Mouse (Mus musculus): Measurements from ENCODE around the gene Tbc1d13. TPM values are rescaled to one million over a fixed set of nuclear protein-coding genes. Genes with fewer than 3 reads are reported as not detected.
A peak's percentile ranks its signal among the peaks of the same experiment; 100 is the strongest.
"Not testable (repeated sequence)": the region's sequence is repeated elsewhere in the genome, so short reads cannot be mapped to it uniquely, and the experiment has no call there.

Tbc1d13 gene
- polyA plus RNA-seq, 1 experiment from 2014 or later, result 5.4 TPM

DNA sequence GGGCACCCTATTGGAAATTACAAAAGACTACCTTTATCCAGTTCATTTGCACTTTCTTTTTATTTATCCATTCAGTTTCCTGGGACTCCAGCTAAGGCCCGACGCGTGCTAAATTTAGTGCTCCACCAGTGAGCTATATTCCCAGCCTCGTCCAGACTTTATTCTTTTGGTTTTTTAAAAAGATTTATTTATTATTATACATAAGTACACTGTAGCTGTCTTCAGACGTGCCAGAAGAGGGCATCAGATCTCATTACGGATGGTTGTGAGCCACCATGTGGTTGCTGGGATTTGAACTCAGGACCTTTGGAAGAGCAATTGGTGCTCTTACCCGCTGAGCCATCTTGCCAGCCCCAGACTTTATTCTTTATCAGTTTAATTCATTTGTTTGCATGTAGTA lies 45.2 kb downstream of the Tbc1d13 start:
- H3K27me3 ChIP-seq (ENCODE audit: control insufficient read depth, insufficient read depth, low read length); H3K27ac ChIP-seq (ENCODE audit: low read length); H3K9ac ChIP-seq (ENCODE audit: low read length); H3K9me3 ChIP-seq (replicated peaks; ENCODE audit: control insufficient read depth, low read length): not testable (repeated sequence)
- WGBS, result 50% methylated on average over 7 of the region's 7 CpGs
- Histone ChIP-seq H3K4me1 (ENCODE audit: control insufficient read depth, insufficient read depth, low read length) (peaks cover 11% of the 10 kb centered on the region), H3K36me3 (ENCODE audit: control insufficient read depth, insufficient read depth, low read length) (peaks cover 16% of the 10 kb centered on the region), H3K4me3 (replicated peaks; ENCODE audit: low read length) (peak overlapping the region; percentile 70), H3K4me2 (ENCODE audit: low read depth, low read length) (peak overlapping the region; percentile 59)
- peak; percentile 15; the same call in 1 of the 2 replicates for ATAC-seq (ENCODE audit: insufficient read depth, low FRiP score)

- H3K27me3 ChIP-seq (ENCODE audit: control insufficient read depth, insufficient read depth, low read length), result no peaks in the 10 kb centered on the region
- H3K36me3 ChIP-seq (ENCODE audit: control insufficient read depth, insufficient read depth, low read length), result no peaks in the 10 kb centered on the region
- H3K4me3 ChIP-seq (replicated peaks; ENCODE audit: low read length), result no peak overlapping the region
- no peak for ATAC-seq (ENCODE audit: insufficient read depth, low FRiP score)
- no peak overlapping the region for H3K27ac ChIP-seq (ENCODE audit: low read length)
- no peak overlapping the region for H3K9ac ChIP-seq (ENCODE audit: low read length)
- peaks cover 4% of the 10 kb centered on the region for H3K4me1 ChIP-seq (ENCODE audit: control insufficient read depth, insufficient read depth, low read length)
- H3K9me3 ChIP-seq (replicated peaks; ENCODE audit: control insufficient read depth, low read length), result 0 out of 2 replicates have a peak, but pooled peaks cover 5% of the 10 kb centered on the region
- WGBS, result 84% methylated on average over 2 of the region's 2 CpGs
- H3K4me2 ChIP-seq (ENCODE audit: low read depth, low read length), result no peak overlapping the region
These were observed 48.9 kb downstream of the Tbc1d13 start for GRCm38 (mm10) chr2:30182424-30182823.

- WGBS, result 70% methylated on average over 3 of the region's 3 CpGs
- H3K9me3 ChIP-seq (replicated peaks; ENCODE audit: control insufficient read depth, low read length), result 0 out of 2 replicates have a peak, but pooled peaks cover 5% of the 10 kb centered on the region
- no peaks in the 10 kb centered on the region for H3K27me3 ChIP-seq (ENCODE audit: control insufficient read depth, insufficient read depth, low read length)
- H3K36me3 ChIP-seq (ENCODE audit: control insufficient read depth, insufficient read depth, low read length), result no peaks in the 10 kb centered on the region
- no peaks in the 10 kb centered on the region for H3K4me1 ChIP-seq (ENCODE audit: control insufficient read depth, insufficient read depth, low read length)
- H3K4me2 ChIP-seq (ENCODE audit: low read depth, low read length), result no peak overlapping the region
- ATAC-seq (ENCODE audit: insufficient read depth, low FRiP score), result no peak
- H3K27ac ChIP-seq (ENCODE audit: low read length), result no peak overlapping the region
- no peak overlapping the region for H3K4me3 ChIP-seq (replicated peaks; ENCODE audit: low read length)
- no peak overlapping the region for H3K9ac ChIP-seq (ENCODE audit: low read length)
These were observed 50.2 kb downstream of the Tbc1d13 start for GRCm38 (mm10) chr2:30183721-30184120.

- WGBS, result 77% methylated on average over 6 of the region's 6 CpGs
These were observed 51.7 kb downstream of the Tbc1d13 start for GRCm38 (mm10) chr2:30185276-30185675.

DNA sequence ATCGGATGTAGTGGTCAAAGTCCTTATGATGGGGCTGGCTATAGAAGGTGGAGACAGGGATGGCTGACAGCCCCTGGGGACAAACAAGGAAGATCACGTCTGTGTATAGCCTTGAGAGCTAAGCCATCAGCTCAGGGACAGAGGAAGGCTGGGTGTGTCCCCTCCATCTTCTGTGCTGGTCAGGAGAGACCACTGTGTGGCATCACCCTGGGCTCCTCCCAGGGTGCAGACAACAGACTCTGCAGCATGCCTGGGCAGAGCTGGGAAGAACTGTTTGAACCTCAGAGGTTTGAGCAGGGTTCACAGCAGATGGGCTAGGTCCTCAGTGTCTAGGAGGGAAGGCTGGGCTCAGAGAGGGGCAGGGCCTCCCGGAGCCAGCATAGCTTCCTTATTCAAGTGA lies 52.1 kb downstream of the Tbc1d13 start:
- Histone ChIP-seq H3K4me2 (ENCODE audit: low read depth, low read length) (no peak overlapping the region), H3K27ac (ENCODE audit: low read length) (no peak overlapping the region), H3K4me3 (replicated peaks; ENCODE audit: low read length) (no peak overlapping the region), H3K27me3 (ENCODE audit: control insufficient read depth, insufficient read depth, low read length) (no peaks in the 10 kb centered on the region), H3K36me3 (ENCODE audit: control insufficient read depth, insufficient read depth, low read length) (no peaks in the 10 kb centered on the region), H3K9me3 (replicated peaks; ENCODE audit: control insufficient read depth, low read length) (0 out of 2 replicates have a peak, but pooled peaks cover 5% of the 10 kb centered on the region), H3K9ac (ENCODE audit: low read length) (no peak overlapping the region), H3K4me1 (ENCODE audit: control insufficient read depth, insufficient read depth, low read length) (no peaks in the 10 kb centered on the region)
- ATAC-seq (ENCODE audit: insufficient read depth, low FRiP score), result 0 out of 2 replicates have a peak, but pooled peaks have one; percentile 10
- 74% methylated on average over 3 of the region's 3 CpGs for WGBS

More at GRCm38 (mm10) chr2:30185276-30185675, 51.7 kb downstream of the Tbc1d13 start:
- Histone ChIP-seq H3K4me3 (replicated peaks; ENCODE audit: low read length) (no peak overlapping the region), H3K36me3 (ENCODE audit: control insufficient read depth, insufficient read depth, low read length) (no peaks in the 10 kb centered on the region), H3K4me1 (ENCODE audit: control insufficient read depth, insufficient read depth, low read length) (no peaks in the 10 kb centered on the region), H3K27ac (ENCODE audit: low read length) (no peak overlapping the region), H3K4me2 (ENCODE audit: low read depth, low read length) (no peak overlapping the region), H3K9ac (ENCODE audit: low read length) (no peak overlapping the region), H3K27me3 (ENCODE audit: control insufficient read depth, insufficient read depth, low read length) (no peaks in the 10 kb centered on the region), H3K9me3 (replicated peaks; ENCODE audit: control insufficient read depth, low read length) (0 out of 2 replicates have a peak, but pooled peaks cover 5% of the 10 kb centered on the region)
- ATAC-seq (ENCODE audit: insufficient read depth, low FRiP score), result no peak

DNA sequence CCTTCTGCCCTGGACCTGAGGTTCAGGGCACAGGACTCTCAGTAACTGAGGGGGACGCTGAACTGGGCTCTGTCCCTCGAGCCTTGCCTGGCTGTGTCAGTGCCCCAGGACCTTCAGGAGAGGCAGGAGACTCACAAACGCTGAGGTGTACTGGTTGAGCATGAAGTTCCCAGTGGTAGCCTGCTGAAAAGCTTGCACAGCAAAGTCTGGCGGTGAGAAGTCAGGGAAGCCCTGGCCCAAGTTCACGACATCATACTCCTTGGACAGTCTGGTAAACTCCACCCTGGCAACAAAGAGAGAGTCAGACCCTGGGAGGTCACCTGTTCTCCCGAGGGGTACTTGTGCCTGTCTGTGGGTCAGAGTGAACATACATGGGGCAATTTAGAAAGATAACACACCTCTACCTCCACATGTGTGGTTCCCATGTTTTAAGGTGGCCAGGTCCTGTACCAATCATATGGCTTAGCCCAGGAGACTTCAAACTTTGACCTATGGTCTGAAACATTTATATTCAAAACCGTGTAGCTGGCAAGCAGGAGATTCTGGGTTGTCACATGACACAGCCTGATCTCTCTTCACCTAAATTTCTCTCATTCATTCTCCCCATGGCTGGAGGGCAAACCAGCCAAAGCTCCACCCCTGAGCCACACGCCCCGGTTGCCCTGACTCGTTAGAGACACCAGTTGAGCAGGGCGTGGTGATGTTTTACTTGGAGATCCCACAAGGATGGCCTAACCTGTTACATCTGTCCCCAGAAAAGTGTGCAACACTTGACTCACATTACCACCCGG lies 58.4 kb downstream of the Tbc1d13 start:
- no peak for ATAC-seq (ENCODE audit: insufficient read depth, low FRiP score)
- WGBS, result 78% methylated on average over 12 of the region's 12 CpGs
- no peak overlapping the region for H3K9ac ChIP-seq (ENCODE audit: low read length)
- H3K9me3 ChIP-seq (replicated peaks; ENCODE audit: control insufficient read depth, low read length), result no peaks in the 10 kb centered on the region
- no peak overlapping the region for H3K4me2 ChIP-seq (ENCODE audit: low read depth, low read length)
- no peaks in the 10 kb centered on the region for H3K36me3 ChIP-seq (ENCODE audit: control insufficient read depth, insufficient read depth, low read length)
- H3K4me3 ChIP-seq (replicated peaks; ENCODE audit: low read length), result no peak overlapping the region
- H3K27ac ChIP-seq (ENCODE audit: low read length), result no peak overlapping the region
- H3K4me1 ChIP-seq (ENCODE audit: control insufficient read depth, insufficient read depth, low read length), result no peaks in the 10 kb centered on the region
- no peaks in the 10 kb centered on the region for H3K27me3 ChIP-seq (ENCODE audit: control insufficient read depth, insufficient read depth, low read length)

DNA sequence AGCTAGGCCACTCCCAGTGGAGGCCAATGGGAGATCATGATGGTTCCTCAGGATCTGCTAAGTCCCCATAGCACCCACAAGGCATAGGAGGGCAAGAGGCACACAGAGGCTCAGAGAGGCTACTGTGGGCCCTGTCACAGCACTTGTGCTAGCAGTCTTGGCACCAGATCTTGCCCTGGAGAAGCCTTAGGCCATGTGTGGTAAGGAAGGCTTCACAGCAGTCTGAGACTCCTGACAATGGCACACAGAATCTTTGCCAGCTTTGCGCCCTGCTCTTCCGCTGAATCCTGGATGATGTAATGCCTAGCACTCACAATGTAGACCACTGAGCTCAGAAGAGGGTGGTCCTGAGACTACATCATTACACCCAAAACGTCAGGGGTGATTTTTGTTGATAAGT lies 61.1 kb downstream of the Tbc1d13 start:
- H3K4me3 ChIP-seq (replicated peaks; ENCODE audit: low read length), result no peak overlapping the region
- H3K9ac ChIP-seq (ENCODE audit: low read length), result no peak overlapping the region
- no peaks in the 10 kb centered on the region for H3K36me3 ChIP-seq (ENCODE audit: control insufficient read depth, insufficient read depth, low read length)
- H3K4me1 ChIP-seq (ENCODE audit: control insufficient read depth, insufficient read depth, low read length), result no peaks in the 10 kb centered on the region
- no peaks in the 10 kb centered on the region for H3K27me3 ChIP-seq (ENCODE audit: control insufficient read depth, insufficient read depth, low read length)
- H3K4me2 ChIP-seq (ENCODE audit: low read depth, low read length), result no peak overlapping the region
- WGBS, result 79% methylated on average over 3 of the region's 3 CpGs
- H3K9me3 ChIP-seq (replicated peaks; ENCODE audit: control insufficient read depth, low read length), result no peaks in the 10 kb centered on the region
- no peak overlapping the region for H3K27ac ChIP-seq (ENCODE audit: low read length)
- ATAC-seq (ENCODE audit: insufficient read depth, low FRiP score), result no peak

GRCm38 (mm10) chr2:30198021-30198420 lies 64.5 kb downstream of the Tbc1d13 start:
- no peaks in the 10 kb centered on the region for H3K36me3 ChIP-seq (ENCODE audit: control insufficient read depth, insufficient read depth, low read length)
- no peaks in the 10 kb centered on the region for H3K9me3 ChIP-seq (replicated peaks; ENCODE audit: control insufficient read depth, low read length)
- 62% methylated on average over 4 of the region's 4 CpGs for WGBS
- no peak overlapping the region for H3K9ac ChIP-seq (ENCODE audit: low read length)
- no peak for ATAC-seq (ENCODE audit: insufficient read depth, low FRiP score)
- no peak overlapping the region for H3K27ac ChIP-seq (ENCODE audit: low read length)
- H3K4me3 ChIP-seq (replicated peaks; ENCODE audit: low read length), result no peak overlapping the region
- H3K4me2 ChIP-seq (ENCODE audit: low read depth, low read length), result no peak overlapping the region
- no peaks in the 10 kb centered on the region for H3K27me3 ChIP-seq (ENCODE audit: control insufficient read depth, insufficient read depth, low read length)
- H3K4me1 ChIP-seq (ENCODE audit: control insufficient read depth, insufficient read depth, low read length), result no peaks in the 10 kb centered on the region

- peak overlapping the region; percentile 84 for H3K27ac ChIP-seq (ENCODE audit: low read length)
- H3K9ac ChIP-seq (ENCODE audit: low read length), result no peak overlapping the region
- no peak overlapping the region for H3K4me3 ChIP-seq (replicated peaks; ENCODE audit: low read length)
- H3K27me3 ChIP-seq (ENCODE audit: control insufficient read depth, insufficient read depth, low read length), result no peaks in the 10 kb centered on the region
- H3K4me1 ChIP-seq (ENCODE audit: control insufficient read depth, insufficient read depth, low read length), result peaks cover 7% of the 10 kb centered on the region
- WGBS, result 30% methylated on average over 1 of the region's 1 CpGs
- ATAC-seq (ENCODE audit: insufficient read depth, low FRiP score), result peak; percentile 81
- no peaks in the 10 kb centered on the region for H3K36me3 ChIP-seq (ENCODE audit: control insufficient read depth, insufficient read depth, low read length)
- H3K9me3 ChIP-seq (replicated peaks; ENCODE audit: control insufficient read depth, low read length), result no peaks in the 10 kb centered on the region
- no peak overlapping the region for H3K4me2 ChIP-seq (ENCODE audit: low read depth, low read length)
These were observed 66.4 kb downstream of the Tbc1d13 start for GRCm38 (mm10) chr2:30199984-30200383.

Measured in stomach, embryonic 16.5 days (tissue).